Mouse (Mus musculus): Measurements from ENCODE around the gene Tcl1b5. TPM values are rescaled to one million over a fixed set of nuclear protein-coding genes. Genes with fewer than 3 reads are reported as not detected.

Gene Tcl1b5
- polyA plus RNA-seq, 1 experiment from 2014 or later: not detected

DNA sequence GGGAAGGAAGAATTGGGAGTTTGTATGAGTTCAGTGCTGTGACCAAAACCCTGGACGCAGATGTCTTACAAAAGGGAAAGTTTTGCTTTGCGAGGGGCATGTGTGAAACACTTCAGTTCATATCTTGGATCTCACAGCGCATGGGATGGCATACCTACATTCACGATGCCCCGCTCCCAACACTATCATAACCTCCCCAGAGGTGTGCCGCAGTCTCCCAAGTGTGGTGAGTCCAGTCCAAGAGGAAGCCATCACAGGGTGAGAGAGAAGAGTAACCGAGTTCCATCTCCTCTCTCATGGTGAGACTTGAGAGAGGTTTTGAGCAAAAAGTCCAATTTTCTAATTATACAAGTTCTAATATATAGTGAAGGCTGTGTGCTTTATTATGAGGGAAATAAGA is 33.1 kb downstream of the Tcl1b5 start:
- Histone ChIP-seq H3K27me3 (no peaks in the 10 kb centered on the region; the same call in 1 of the 2 replicates), H3K4me3 (replicated peaks) (no peak overlapping the region), H3K36me3 (no peaks in the 10 kb centered on the region), H3K9ac (replicated peaks) (no peak overlapping the region), H3K27ac (no peak overlapping the region), H3K9me3 (no peaks in the 10 kb centered on the region), H3K4me2 (no peak overlapping the region), H3K4me1 (replicated peaks) (peaks cover 11% of the 10 kb centered on the region)
- WGBS: 91% methylated on average over 7 of the region's 7 CpGs
- no peak for ATAC-seq (ENCODE audit: insufficient number of reproducible peaks, insufficient read depth, low FRiP score, low TSS enrichment, low read depth)

DNA sequence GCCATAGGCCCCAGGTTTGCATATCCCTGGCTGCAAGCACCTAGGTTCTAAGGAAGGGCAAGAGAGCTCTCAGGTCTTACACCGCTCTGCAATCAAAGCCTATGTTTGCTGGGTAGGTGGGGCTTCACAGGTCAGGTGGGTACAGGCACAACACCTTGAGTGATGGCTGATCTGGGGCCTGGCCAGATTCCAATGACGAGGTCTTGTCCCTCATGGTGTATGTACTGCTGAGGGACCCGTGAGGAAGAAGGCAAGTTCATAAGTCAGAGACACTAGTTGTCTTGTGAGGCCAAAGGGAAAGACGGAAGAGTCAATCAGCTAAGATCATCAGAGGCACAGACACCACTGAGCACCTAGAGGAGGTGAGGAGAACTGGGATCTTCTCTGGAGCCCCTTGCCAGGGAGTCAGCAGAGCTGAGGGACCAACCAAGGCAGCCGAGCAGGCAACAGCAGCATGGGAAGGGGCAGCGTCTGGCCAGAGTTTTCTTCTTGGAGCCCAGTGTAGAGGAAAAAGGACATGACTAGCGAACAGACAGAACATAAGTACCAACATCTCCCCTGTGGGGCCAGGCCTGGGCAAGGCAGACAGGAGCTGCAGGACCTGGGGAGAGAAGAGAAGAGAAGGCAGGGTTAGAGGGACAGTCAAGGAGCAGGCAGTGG is 41.1 kb downstream of the Tcl1b5 start:
- Histone ChIP-seq H3K4me3 (replicated peaks) (no peak overlapping the region), H3K4me1 (replicated peaks) (no peaks in the 10 kb centered on the region), H3K27ac (no peak overlapping the region), H3K4me2 (no peak overlapping the region), H3K27me3 (no peaks in the 10 kb centered on the region), H3K36me3 (no peaks in the 10 kb centered on the region), H3K9me3 (no peaks in the 10 kb centered on the region), H3K9ac (replicated peaks) (no peak overlapping the region)
- ATAC-seq (ENCODE audit: insufficient number of reproducible peaks, insufficient read depth, low FRiP score, low TSS enrichment, low read depth): no peak
- WGBS: 84% methylated on average over 7 of the region's 7 CpGs

DNA sequence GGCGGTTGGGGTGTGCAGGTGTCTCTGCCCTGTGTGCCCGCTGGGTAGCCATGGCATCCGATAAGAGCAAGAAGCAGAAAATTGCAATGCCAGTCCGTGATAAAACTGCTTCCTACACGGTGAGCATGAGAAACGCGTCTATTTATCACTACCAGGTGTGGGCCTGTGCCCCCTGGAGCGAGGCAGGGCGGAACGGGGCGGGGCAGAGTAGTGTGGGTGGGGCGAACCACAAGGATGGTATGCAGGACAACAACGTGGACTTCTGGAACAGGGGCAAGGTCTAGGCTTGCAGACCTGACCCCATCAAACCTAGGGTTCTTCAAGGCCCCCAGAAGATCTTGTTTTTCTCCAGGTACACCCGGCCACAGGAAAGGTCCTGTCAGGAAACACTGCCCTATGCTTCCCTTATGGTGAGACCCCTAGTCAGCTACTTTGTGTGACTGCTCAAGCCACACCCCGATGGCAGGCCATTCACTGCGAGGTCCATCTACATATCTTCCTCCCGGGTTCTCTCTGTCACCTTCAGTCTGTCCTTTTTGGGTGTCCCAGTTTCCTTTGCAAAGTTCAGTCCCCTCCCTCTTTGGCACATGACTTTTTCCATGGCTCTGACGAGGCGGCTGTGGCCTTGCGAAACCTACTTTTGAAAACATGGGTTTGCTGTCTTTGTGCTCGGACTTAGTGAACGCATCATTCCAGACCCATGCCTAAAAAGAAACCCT is 46.6 kb downstream of the Tcl1b5 start, which contains the start of gene Tcl1:
Gene Tcl1, minus strand, starts transcription at position 193 of the 719 bp plus-strand sequence.
- no peak within 1 kb of the TSS for H3K9ac ChIP-seq (replicated peaks)
- 83% methylated on average over 22 of the region's 22 CpGs for WGBS

DNA sequence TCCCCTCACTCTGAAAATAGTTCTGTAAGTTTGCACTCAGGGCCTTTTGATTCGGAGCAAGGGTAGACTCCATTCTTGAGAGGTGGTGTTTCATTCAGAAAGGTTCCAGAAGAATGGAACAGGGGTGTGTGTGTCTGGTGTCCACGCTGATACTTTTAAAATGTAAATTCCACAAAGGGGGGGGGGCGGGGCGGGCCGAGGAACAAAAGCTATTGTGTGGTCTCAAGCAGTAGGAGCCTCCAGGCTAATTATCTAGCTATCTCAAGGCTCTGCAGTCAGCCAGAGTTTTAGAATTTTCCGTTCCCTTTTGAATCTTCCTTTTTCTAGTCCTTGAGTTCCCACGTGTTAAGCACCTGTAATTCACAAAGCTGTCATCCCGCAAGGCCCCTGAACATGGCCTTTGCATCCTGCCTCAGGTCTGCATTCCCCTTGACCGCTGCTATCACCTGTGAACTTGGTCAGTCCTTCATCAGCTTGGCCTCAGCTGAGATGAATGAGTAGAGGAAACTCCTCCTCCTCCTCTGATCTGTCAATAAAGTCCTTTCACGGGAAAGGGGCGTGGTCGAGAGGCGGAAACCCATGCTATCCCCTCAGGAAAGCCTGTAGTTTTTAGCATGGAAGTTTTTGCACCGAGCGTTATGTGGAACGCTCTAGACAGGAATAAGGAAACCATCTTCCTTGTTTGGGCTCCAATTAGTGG is 48.6 kb downstream of the Tcl1b5 start:
- Histone ChIP-seq H3K27me3 (no peaks in the 10 kb centered on the region), H3K4me1 (replicated peaks) (no peaks in the 10 kb centered on the region), H3K36me3 (no peaks in the 10 kb centered on the region), H3K4me2 (no peak overlapping the region), H3K9ac (replicated peaks) (no peak overlapping the region), H3K9me3 (no peaks in the 10 kb centered on the region), H3K4me3 (replicated peaks) (no peak overlapping the region), H3K27ac (no peak overlapping the region)
- ATAC-seq (ENCODE audit: insufficient number of reproducible peaks, insufficient read depth, low FRiP score, low TSS enrichment, low read depth): no peak
- 62% methylated on average over 16 of the region's 16 CpGs for WGBS

More for the DNA sequence above, 46.6 kb downstream of the Tcl1b5 start, which contains the start of gene Tcl1:
- Histone ChIP-seq H3K4me3 (replicated peaks) (no peak within 1 kb of the TSS), H3K27me3 (no peaks in the 10 kb centered on the region), H3K9me3 (no peaks in the 10 kb centered on the region), H3K27ac (no peak within 1 kb of the TSS), H3K4me2 (no peak within 1 kb of the TSS), H3K4me1 (replicated peaks) (no peaks in the 10 kb centered on the region), H3K36me3 (no peaks in the 10 kb centered on the region)
- ATAC-seq (ENCODE audit: insufficient number of reproducible peaks, insufficient read depth, low FRiP score, low TSS enrichment, low read depth): no peak

Other genes starting within 250 kb of the Tcl1b5 start
- 0.54 and 0.61 TPM in 2 replicates for gene Syne3, start 166.5 kb upstream of the Tcl1b5 start, polyA plus RNA-seq (2016; fragmentation: Nextera tagmentation; extraction: Ambion mirVana)
- gene Glrx5, start 143.7 kb upstream of the Tcl1b5 start, polyA plus RNA-seq (2016; fragmentation: Nextera tagmentation; extraction: Ambion mirVana): 171 and 180 TPM in 2 replicates
- not detected in 2 replicates for gene Tcl1b2, start 30.3 kb upstream of the Tcl1b5 start, polyA plus RNA-seq (2016; fragmentation: Nextera tagmentation; extraction: Ambion mirVana)
- not detected in 2 replicates for gene Tcl1b1, start 16.7 kb upstream of the Tcl1b5 start, polyA plus RNA-seq (2016; fragmentation: Nextera tagmentation; extraction: Ambion mirVana)
- gene Tcl1b3, start 14.7 kb downstream of the Tcl1b5 start, polyA plus RNA-seq (2016; fragmentation: Nextera tagmentation; extraction: Ambion mirVana): not detected in 2 replicates
- gene Tcl1b4, start 25.6 kb downstream of the Tcl1b5 start, polyA plus RNA-seq (2016; fragmentation: Nextera tagmentation; extraction: Ambion mirVana): not detected in 2 replicates
- not detected in 2 replicates for gene Tcl1, start 46.4 kb downstream of the Tcl1b5 start, polyA plus RNA-seq (2016; fragmentation: Nextera tagmentation; extraction: Ambion mirVana)
- 0.35 and 0.43 TPM in 2 replicates for gene Tunar, start 157.5 kb downstream of the Tcl1b5 start, polyA plus RNA-seq (2016; fragmentation: Nextera tagmentation; extraction: Ambion mirVana)